Mouse (Mus musculus): Measurements from ENCODE around the gene Gstp3. TPM values are rescaled to one million over a fixed set of nuclear protein-coding genes. Genes with fewer than 3 reads are reported as not detected.
A peak's percentile ranks its signal among the peaks of the same experiment; 100 is the strongest.
"Not testable (repeated sequence)": the region's sequence is repeated elsewhere in the genome, so short reads cannot be mapped to it uniquely, and the experiment has no call there.

The Gstp3 gene
- polyA plus RNA-seq, 1 experiment: 23.6 TPM

DNA sequence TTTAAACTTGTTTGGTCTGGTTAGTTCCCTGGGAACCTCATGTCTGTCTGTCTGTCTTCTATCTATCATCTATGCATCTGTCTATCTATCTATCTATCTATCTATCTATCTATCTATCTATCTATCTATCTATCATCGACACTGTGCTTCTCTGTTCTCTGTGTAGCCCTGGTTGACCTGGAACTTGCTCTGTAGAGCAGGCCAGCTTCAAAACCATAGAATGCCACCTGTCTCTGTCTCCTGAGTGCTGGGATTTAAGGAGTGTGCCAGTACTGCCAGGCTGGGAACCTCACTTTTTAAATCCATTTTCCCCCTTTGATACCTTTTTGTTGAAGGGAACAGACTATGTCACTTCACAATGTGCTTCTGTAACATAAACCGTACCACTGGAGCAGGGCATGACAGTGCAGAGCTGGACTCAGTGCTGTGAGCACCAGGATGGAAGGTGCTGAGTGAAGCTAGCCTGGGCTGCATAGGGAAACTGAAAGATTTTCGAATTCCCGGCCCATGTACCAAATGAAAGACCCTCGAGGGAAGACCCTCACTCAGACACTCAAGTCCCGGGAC lies 1.6 kb upstream of the Gstp3 start:
- no peak for DNase-seq
- 96% methylated on average over 6 of the region's 6 CpGs for WGBS
- peak overlapping the region; percentile 41; the same call in 1 of the 2 replicates for H3K27ac ChIP-seq (ENCODE audit: control insufficient read depth, insufficient read depth, low read length)
- TF ChIP-seq CTCF (IDR thresholded peaks at IDR 0.05; ENCODE audit: borderline replicate concordance, control insufficient read depth, extremely low read depth, insufficient read depth, low read length, poor library complexity) (no peak), POLR2A (IDR thresholded peaks at IDR 0.05; ENCODE audit: control insufficient read depth, extremely low read depth, insufficient read depth, low read length, poor library complexity) (no peak)
- no peaks in the 10 kb centered on the region for H3K27me3 ChIP-seq (ENCODE audit: control insufficient read depth, insufficient read depth, low read length)
- H3K4me1 ChIP-seq (replicated peaks; ENCODE audit: control insufficient read depth, insufficient read depth, low read length): peaks cover 27% of the 10 kb centered on the region
- no peaks in the 10 kb centered on the region for H3K36me3 ChIP-seq (ENCODE audit: control insufficient read depth, insufficient read depth, low read length)
- no peak overlapping the region for H3K4me3 ChIP-seq (ENCODE audit: control insufficient read depth, insufficient read depth, low read length)

DNA sequence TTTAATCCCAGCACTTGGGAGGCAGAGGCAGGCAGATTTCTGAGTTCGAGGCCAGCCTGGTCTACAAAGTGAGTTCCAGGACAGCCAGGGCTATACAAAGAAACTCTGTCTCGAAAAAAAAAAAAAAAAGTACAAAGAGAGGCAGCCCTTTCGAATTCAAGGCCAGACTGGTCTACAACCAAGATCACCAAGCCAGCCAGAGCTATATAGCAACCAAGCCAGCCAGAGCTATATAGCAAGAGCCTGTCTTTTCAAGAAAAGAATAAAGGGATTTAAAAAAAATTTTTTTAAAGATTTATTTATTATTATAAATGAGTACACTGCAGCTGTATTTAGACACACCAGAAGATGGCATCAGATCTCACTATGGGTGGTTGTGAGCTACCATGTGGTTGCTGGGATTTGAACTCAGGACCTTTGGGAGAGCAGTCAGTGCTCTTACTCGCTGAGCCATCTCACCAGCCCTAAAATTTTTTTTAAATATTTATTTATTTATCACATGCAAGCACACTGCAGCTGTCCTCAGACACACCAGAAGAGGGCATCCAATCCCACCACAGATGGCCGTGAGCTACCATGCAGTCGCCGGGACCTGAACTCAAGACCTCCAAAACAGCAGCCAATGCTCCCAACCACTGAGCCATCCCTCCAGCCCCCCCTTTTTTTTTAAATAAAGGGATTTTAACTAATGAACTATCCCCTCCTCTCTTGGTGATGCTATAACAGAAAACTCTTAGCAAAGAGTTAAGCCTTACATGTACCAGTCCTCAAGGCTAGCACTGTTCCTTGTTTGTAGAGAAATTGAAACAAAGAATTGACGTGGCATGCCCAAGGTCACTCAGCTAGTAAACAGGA lies 902 bp upstream of the Gstp3 start:
- H3K27ac ChIP-seq (ENCODE audit: control insufficient read depth, insufficient read depth, low read length): peak overlapping the region; percentile 55; the same call in 1 of the 2 replicates
- not testable (repeated sequence) for H3K4me3 ChIP-seq (ENCODE audit: control insufficient read depth, insufficient read depth, low read length); H3K27me3 ChIP-seq (ENCODE audit: control insufficient read depth, insufficient read depth, low read length); H3K36me3 ChIP-seq (ENCODE audit: control insufficient read depth, insufficient read depth, low read length); DNase-seq
- 90% methylated on average over 8 of the region's 8 CpGs for WGBS
- peaks cover 27% of the 10 kb centered on the region for H3K4me1 ChIP-seq (replicated peaks; ENCODE audit: control insufficient read depth, insufficient read depth, low read length)

DNA sequence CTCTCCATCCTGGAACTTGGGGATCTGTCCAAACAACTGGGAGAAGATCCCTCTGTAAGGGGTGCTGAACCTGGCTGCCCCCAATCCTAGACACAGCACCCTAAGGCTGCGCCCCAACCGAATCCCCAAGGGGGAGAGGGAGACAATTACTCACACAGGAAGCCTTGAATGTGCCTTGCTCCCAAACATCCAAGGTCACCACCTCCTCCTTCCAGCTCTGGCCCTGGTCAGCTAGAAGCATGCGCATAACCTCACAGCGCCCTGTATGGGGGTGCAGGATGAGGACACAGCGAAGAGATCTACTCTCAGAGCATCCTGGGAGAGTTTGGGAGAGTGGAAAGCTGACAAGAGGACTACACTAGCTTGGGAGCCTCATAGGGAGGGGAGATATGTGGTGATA lies 788 bp downstream of the Gstp3 start:
- Histone ChIP-seq H3K36me3 (ENCODE audit: control insufficient read depth, insufficient read depth, low read length) (no peaks in the 10 kb centered on the region), H3K27me3 (ENCODE audit: control insufficient read depth, insufficient read depth, low read length) (no peaks in the 10 kb centered on the region), H3K4me1 (replicated peaks; ENCODE audit: control insufficient read depth, insufficient read depth, low read length) (peaks cover 27% of the 10 kb centered on the region), H3K27ac (ENCODE audit: control insufficient read depth, insufficient read depth, low read length) (peak overlapping the region; percentile 61; the same call in 1 of the 2 replicates), H3K4me3 (ENCODE audit: control insufficient read depth, insufficient read depth, low read length) (no peak overlapping the region; the same call in 1 of the 2 replicates)
- TF ChIP-seq CTCF (IDR thresholded peaks at IDR 0.05; ENCODE audit: borderline replicate concordance, control insufficient read depth, extremely low read depth, insufficient read depth, low read length, poor library complexity) (no peak), POLR2A (IDR thresholded peaks at IDR 0.05; ENCODE audit: control insufficient read depth, extremely low read depth, insufficient read depth, low read length, poor library complexity) (no peak)
- DNase-seq: no peak
- 92% methylated on average over 5 of the region's 5 CpGs for WGBS

DNA sequence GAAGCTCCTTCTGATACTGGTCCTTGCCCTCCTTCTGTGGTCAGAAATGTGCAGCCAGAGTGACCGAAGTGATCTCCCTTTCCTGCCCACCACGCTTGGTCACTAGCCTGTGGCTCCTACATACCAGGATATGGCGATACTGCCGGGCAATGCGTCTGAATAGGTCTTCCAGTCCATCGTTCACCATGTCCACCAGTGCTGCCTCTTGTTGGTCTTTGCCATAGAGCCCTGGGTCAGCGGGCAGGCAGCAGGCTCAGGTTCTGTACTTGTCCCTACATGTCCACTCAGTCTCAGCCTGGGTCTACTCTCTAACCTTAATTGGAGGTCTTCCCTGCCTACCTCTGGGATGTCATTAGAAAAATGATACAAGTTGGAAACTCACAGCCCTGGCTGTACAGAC lies 1.4 kb downstream of the Gstp3 start:
- no peak overlapping the region for H3K4me3 ChIP-seq (ENCODE audit: control insufficient read depth, insufficient read depth, low read length)
- TF ChIP-seq POLR2A (IDR thresholded peaks at IDR 0.05; ENCODE audit: control insufficient read depth, extremely low read depth, insufficient read depth, low read length, poor library complexity) (no peak), CTCF (IDR thresholded peaks at IDR 0.05; ENCODE audit: borderline replicate concordance, control insufficient read depth, extremely low read depth, insufficient read depth, low read length, poor library complexity) (no peak)
- H3K4me1 ChIP-seq (replicated peaks; ENCODE audit: control insufficient read depth, insufficient read depth, low read length): peaks cover 27% of the 10 kb centered on the region
- H3K27me3 ChIP-seq (ENCODE audit: control insufficient read depth, insufficient read depth, low read length): no peaks in the 10 kb centered on the region
- no peaks in the 10 kb centered on the region for H3K36me3 ChIP-seq (ENCODE audit: control insufficient read depth, insufficient read depth, low read length)
- WGBS: 98% methylated on average over 7 of the region's 7 CpGs
- no peak for DNase-seq
- no peak overlapping the region for H3K27ac ChIP-seq (ENCODE audit: control insufficient read depth, insufficient read depth, low read length)

DNA sequence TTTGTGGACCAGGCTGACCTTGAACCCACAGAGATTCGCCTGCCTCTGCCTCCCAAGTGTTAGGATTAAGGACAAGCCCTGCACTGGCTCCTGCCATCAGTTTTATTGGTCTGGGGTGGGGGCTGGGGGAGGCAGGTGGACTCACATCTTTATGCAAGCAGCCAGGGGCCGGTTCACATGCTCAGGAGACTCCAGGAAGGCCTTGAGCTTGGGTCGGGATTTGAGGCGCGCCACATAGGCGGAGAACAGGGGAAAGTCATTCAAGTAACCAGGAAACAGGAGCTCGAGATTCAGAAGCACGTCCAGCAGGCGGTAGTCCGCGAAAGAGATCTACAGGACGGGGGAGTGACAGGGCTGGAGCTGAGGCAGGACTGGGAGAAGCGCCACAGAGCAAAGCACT lies 2.0 kb downstream of the Gstp3 start:
- DNase-seq: no peak
- H3K4me3 ChIP-seq (ENCODE audit: control insufficient read depth, insufficient read depth, low read length): no peak overlapping the region
- H3K27me3 ChIP-seq (ENCODE audit: control insufficient read depth, insufficient read depth, low read length): no peaks in the 10 kb centered on the region
- TF ChIP-seq POLR2A (IDR thresholded peaks at IDR 0.05; ENCODE audit: control insufficient read depth, extremely low read depth, insufficient read depth, low read length, poor library complexity): no peak
- 97% methylated on average over 13 of the region's 13 CpGs for WGBS
- H3K36me3 ChIP-seq (ENCODE audit: control insufficient read depth, insufficient read depth, low read length): no peaks in the 10 kb centered on the region
- no peak overlapping the region for H3K27ac ChIP-seq (ENCODE audit: control insufficient read depth, insufficient read depth, low read length)
- H3K4me1 ChIP-seq (replicated peaks; ENCODE audit: control insufficient read depth, insufficient read depth, low read length): peaks cover 27% of the 10 kb centered on the region

DNA sequence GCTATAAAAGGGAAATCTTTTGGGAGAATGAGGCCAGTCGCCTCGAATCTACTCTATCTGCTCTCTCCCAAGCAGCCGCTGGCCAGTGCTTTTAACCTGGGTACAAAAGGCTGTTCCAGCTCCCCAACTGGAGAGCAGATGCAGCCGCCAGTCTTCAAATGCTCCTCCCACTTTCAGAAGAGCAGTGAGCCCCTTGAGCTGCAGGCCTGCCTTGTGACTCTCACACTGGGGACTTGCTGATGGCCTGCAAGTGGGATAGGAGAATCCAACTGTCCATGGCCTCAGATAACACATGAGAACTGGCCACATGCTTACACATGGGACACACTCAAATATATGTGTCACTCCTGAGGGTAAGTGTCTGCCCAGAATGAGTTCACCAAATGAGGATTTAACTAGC lies 2.6 kb downstream of the Gstp3 start:
- Histone ChIP-seq H3K27ac (ENCODE audit: control insufficient read depth, insufficient read depth, low read length) (no peak overlapping the region), H3K27me3 (ENCODE audit: control insufficient read depth, insufficient read depth, low read length) (no peaks in the 10 kb centered on the region), H3K36me3 (ENCODE audit: control insufficient read depth, insufficient read depth, low read length) (no peaks in the 10 kb centered on the region), H3K4me3 (ENCODE audit: control insufficient read depth, insufficient read depth, low read length) (no peak overlapping the region), H3K4me1 (replicated peaks; ENCODE audit: control insufficient read depth, insufficient read depth, low read length) (peaks cover 27% of the 10 kb centered on the region)
- WGBS: 78% methylated on average over 4 of the region's 4 CpGs
- DNase-seq: no peak
- TF ChIP-seq POLR2A (IDR thresholded peaks at IDR 0.05; ENCODE audit: control insufficient read depth, extremely low read depth, insufficient read depth, low read length, poor library complexity): no peak
- TF ChIP-seq CTCF (IDR thresholded peaks at IDR 0.05; ENCODE audit: borderline replicate concordance, control insufficient read depth, extremely low read depth, insufficient read depth, low read length, poor library complexity): no peak

Data from thymus, adult 2 months (tissue).